Mouse (Mus musculus) layer of hippocampus, postnatal 36 days (tissue): ENCODE results near the gene Lrrc39. TPM values are rescaled to one million over a fixed set of nuclear protein-coding genes. Genes with fewer than 3 reads are reported as not detected.
"Not testable (repeated sequence)": the region's sequence is repeated elsewhere in the genome, so short reads cannot be mapped to it uniquely, and the experiment has no call there.

Experiments
- DNase-seq, 2 experiments: peaks; one replicate each; pipeline ENCODE4 v3.0.0; 2022
- total RNA-seq, 2 experiments: library from RNA; stranded (reverse); gene quantifications; 2 replicates each; pipeline ENCODE4 v1.2.3; 2021

Lrrc39 gene
- total RNA-seq: not detected

DNA sequence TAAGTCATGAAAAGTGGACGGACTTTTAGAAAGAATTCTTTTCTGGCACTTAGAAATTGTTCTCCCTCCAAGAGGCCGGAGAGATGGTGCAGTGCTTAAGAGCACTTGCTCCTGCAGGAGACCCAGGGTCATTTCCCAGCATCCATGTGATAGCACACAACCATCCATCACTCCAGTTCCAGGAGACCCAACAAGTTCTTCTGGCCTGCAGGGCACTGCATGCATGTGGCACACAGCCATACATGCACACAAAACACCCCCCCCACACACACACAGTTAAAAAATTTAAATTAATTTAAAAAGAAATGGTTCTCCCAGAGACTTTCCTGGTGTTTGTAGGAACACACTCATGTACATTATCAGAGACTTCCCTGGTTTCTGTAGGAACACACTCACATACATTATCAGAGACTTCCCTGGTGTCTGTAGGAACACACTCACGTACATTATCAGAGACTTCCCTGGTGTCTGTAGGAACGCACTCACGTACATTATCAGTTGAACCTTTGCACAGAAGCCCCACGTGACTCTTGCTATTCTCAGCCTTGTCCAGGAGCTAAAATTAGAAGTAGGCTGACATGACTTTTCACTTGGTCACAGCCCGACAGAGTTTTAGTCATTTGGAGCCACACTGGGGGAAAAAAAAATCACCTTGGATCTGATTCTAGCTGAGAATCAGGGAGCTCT is at the start of gene Lrrc39:
TSS of gene Lrrc39 (plus strand) at position 566 of the 687 bp plus-strand sequence.
- no peak for DNase-seq

DNA sequence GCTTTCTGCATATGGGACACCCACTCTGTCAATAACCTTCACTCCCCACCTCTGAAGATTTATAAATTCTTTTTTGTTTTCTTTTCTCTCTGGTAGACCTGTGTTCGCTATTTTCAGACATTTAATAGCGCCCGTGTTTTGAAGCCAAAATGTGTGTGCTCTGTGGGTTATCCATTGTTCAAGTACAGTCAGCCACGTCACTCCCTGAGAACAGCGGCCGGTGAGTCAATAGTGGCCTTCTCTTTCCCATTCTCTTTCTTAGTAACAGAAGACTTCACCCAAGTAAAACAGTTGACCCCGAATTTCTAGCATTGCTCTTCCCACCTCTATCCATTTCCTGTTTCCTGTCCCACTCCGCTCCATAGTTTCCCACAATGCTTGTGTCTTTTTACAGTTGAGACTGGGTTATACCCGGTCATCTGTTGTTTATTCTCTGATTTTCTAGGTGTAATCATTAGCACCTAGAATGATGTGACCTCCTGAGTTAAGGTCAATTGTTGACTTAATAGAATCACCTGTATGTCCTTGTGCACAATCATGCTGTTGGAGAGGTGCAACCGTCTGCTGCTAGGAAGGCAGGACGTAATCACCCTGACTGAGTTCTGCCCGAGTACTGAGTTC is 42.5 kb upstream of the Lrrc39 start:
- DNase-seq: no peak

DNA sequence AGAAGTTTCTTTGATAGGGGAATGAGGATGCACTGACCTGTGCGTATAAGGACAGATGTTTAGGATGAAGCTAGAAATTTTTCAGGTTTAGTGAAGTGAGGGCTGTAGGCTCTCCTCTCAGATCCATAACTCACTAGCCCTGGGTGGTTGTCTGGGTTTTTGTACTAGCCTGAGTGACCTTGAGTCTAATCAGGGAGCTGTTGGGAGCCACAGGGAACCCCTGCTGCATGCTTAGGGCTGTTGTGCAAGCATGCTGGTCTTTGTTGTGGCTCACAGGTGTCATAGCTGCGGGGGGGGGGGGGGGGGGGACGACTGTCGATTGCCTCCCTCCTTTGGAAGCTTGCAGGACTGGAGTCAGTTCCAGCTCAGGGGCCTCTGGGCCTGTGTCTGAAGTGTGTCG is 33.0 kb upstream of the Lrrc39 start:
- DNase-seq: no peak

DNA sequence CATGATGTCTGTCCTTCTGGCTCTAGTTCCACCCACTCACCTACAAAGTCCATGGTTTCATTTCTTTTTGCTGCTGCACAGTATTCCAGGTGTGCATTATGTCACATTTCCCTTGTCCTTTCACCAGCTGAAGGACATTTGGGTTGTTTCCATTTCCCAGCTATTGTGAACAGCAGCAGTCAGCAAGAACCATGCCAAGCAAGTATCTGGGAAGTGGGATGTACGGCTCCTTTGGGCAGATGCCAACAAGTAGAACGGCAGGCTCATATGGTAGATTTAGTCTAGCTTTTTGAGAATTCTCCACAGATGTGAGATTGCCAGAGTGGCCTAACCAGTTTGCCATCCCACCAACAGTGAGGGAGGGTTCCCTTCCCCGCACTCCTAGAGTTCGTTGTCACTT is 31.9 kb upstream of the Lrrc39 start:
- DNase-seq: peak; percentile 8 to 18

DNA sequence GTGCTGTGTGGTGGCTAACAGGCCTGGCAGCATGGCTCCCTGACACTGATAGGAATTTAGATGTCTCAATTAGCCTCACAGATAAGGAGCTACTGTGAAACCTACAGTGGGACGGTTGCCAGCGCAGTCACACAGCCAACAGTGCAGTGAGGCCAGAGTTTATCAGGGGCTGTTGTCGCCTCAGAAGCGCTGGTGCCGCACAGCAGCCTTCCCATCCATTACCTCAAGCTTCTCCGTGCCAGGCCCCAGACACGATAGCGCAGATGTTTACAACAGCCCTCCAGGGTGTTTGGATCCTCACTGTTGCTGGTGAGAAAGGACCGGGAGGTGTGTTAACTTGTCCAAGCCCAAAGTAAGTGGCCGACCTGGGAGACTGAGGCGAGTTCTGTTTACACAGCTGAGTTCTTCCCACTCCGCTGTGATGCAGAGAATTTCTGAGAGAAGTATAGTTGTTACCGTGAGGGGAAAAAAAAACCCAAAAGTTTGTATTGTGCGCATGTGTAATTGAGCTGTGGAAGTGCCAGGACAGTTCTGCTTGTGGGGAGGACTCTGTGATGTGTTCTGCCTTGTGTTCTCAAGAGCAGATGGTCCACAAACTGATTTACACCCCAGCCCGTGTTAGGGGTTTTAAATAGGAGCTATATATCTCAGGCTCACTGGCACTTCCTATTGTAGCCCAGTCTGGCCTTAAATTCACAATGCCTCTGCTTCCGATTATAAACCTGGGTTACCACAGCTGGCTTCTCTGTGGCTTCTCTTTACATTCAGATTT is 26.2 kb upstream of the Lrrc39 start:
- DNase-seq: peak in 1 of 2 experiments; percentile 12

DNA sequence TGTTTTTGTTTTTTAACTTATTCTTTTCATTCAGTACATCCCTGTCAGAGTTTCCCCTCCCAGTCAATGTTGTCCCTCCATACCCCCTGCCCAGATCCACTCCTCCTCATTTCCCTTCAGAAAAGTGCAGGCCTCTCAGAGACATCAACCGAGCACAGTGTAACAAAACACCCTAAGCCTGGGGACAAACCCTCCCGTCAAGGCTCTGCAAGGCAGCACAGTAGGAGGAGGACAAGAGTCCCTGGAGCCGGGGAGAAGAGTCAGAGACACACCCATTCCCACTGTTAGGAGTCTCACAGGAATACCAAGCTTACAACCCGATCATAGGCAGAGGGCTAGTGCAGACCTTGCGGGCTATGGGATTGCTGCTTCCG is 25.6 kb upstream of the Lrrc39 start:
- DNase-seq: no peak

DNA sequence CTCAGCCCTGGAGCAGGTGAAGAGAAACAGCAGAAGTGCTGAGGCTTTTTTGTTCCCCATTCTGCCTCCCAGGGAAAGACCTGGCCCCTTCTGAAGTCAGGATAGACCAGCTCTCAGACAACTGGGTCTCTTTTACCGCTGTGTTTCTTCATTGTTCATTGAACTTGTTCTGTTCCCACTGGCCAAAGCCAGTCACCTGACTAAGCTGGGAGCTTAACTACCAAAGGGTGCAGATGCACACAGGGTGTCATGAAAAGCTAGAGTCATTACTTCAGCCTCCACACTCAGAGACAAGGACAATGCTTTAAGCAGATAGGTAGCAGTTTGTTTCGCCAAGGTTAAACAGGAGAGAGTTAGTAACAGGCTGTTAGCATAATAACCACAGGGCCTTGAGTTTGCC is 20.7 kb upstream of the Lrrc39 start:
- DNase-seq: no peak

DNA sequence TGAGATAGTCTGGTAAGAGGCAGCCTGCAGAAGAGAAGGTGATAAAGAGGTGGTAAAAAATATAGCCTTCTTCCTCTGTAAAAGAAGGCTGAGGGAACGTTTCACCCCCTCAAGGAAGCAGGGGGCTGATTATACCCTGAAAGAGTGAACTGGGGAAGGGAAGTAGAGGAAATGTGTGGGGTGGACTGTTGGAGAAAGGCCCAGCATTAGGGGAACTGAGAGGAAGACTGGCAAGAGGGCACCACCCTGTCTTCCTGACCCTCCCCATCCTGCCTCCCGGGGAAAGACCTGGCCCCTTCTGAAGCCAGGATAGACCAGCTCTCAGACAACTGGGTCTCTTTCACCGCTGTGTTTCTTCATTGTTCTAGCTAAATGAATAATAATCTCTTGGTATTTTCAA is 20.2 kb upstream of the Lrrc39 start:
- no peak for DNase-seq

DNA sequence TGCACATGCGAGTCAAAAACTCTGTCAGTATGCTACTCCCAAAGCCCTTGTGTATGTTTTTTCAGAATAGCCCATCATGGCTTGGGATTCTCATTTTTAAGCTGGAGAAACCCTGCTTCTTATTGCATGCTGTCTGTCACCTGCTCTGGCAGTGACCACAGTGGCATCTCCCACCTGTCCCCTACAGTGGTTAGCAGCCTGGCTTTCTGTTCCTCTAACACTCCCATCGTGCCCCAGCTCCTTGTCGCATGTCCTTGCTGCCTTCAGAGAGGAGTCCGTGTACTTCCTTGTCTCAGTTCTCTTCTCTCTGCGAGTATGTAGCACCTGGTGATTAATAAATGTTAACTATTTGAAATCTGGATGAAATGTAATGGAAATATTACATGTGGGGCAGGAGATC is 15.3 kb upstream of the Lrrc39 start:
- no peak for DNase-seq

DNA sequence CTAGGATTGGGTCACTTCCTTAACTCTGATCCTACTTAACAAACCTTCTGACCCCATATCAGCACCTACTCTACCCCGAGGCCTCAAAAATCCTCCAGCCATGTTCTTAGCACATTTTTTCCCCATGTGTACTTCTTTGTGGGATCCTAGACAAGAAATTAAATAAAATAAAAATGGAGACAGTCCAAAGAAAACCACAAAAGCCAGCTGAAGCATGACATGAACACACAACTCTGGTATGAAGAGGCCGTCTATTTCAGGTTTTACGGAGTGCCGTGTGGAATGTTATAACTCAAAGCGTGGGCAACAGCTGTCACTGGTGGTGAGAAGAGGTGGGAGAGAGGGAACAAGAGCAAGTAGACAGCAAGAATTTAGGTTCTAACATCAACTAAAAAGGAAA is 11.4 kb upstream of the Lrrc39 start:
- no peak for DNase-seq

DNA sequence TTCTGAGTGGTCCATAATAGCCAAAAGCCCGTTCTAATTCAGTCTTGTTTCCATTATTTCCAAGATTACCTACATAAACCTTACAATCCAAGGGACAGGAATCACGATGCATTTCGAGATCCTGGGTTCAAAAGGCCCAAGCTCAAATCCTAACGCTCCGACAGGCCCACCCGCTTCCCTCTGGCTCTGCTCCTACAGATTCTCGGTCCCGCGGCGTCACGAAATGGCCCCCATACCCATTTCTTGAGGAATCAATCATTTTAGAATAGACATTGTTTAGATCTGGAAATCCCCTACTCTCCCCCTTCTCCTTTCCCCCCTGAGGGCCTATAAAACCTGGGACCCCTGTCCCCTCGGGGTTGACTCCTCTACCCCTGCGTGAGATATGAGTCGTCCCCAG is 1.5 kb upstream of the Lrrc39 start:
- DNase-seq: not testable (repeated sequence)

DNA sequence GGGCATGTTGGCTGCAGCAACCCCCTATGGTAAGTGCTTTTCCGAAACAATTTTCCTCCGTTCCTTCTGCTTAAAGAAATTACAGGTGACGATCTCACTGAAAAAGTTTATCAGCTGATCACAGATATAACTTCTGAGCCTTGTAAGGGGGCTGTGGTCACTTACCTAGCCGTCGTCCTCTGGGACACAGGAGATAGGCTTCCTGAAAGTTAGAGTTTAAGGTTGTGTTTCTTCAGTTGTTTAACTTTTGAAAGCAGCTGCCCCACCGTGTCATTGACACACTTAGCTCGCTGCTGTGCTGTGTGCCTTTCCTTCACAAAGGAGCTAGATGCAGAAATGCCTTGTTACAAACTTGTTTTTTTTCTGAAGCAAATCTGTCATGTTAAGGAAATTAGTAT is 321 bp downstream of the Lrrc39 start:
- DNase-seq: no peak

DNA sequence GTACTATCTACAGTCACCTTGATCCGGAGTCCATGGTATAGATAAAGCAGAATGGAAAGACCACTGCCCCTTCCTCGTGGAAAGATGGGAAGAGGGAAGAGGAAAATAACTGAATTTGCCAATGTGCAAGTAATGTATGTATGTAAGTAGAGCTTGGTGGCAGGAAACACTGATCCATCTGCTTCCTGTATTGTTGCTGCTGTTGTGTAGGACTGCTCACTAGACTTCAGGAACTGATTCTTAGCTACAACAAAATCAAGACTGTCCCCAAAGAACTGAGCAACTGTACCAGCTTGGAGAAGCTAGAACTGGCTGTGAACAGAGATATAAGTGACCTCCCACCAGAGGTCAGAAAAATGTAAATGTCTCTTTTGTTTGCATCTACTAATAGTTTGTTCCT is 7.9 kb downstream of the Lrrc39 start:
- no peak for DNase-seq

DNA sequence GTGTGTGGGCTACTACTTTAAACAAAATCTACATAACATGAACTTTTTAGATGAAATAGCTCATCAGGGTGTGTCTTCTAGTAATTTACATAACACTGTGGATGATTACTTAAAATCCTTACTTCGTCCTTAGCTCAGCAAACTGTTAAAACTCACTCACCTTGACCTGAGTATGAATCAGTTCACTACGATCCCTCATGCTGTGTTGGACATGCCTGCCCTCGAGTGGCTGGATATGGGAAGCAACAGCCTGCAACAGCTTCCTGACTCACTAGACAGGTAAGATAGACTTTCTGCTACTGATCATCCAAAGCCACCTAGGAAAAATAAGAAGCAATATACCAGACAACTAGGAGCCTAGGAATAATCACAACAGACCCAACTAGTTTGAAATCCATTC is 14.5 kb downstream of the Lrrc39 start:
- DNase-seq: no peak

DNA sequence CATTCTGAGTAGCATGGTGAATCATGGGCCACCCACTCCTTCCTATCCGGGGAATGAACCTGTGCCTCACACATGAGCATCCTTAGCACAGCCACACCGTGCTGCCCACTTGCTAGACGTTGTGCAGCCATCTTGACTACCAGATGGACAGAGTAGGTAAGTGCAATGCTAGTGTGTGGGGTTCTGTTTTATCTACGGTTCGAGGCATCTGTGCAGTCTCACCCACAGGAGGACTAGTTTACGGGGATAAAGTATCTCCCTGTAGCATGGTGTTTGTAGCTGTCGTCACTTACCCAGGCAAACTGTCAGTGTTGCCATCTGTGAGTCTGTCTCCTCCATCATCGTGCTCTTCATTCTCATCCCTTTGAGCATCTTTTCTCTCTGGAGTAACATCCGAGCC is 19.4 kb downstream of the Lrrc39 start:
- DNase-seq: no peak

DNA sequence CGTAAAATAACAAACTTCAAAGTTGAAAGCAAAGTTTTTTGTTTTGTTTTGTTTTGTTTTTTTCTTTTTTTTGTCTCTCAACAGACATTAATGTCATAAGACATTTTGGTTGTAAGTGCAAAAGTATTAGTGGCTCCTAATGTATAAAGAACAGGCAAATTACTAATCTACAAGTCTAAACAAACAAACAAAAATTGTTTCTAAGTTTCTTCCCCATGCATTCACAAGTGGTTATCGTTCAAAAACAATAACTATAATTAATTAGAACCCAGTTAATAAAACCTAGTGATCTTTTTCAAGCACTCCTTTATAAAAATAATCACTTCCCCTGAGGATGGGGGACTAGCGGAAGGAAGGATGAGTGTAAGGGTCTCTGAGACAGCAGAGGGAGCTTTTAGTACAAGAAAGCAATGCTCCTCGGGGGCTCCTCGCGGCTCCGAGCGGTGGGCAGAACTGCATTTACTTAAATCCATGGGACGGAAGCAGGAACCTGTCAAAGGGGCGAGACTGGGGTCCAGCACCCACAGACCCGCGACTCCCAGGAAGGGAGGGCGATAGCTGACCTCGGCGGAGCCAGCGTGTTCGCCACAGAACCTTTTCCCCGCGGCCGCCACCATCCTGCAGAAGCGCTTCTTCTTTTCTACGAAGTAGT is 31.4 kb downstream of the Lrrc39 start:
- DNase-seq: no peak

DNA sequence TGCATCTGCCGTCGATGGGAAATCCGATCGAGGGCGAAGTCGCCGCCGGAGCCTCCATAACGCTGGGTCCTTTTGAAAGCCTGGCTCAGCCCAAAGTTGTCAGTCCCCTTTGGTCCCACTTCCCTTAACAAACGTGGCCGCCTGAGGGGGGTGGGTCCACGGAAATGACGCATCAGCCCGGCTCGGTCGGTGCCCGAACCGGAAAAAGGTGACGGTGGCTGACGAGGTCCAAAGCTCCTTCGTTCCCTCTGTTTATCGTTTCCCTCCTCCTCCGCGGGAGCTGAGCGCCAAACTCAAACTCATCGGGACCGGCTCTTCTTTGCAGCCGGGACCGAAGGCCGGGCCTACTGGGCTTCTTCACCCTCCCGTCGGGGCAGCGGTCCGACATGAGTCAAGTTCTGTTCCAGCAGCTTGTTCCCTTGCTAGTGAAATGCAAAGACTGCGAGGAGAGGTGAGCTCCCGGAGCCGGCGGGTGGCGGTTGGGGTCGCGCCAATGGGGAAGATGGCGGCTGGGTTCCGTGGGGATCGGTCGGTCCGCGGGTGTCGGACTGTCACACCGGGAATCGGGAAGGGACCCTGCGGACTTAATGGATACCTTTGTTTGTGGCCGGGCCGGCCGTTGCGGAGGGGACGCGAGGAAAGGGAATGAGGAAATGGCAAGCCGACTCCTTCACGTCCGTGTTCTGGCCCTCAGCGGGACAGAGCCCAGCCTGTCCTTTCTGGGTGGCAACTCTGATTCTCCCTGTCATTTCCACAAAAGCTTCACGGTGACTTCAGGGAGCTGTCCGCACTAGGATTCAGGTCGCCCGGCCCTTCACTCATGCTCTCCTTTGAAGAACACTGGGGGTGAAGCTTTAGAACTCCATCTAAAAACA is 32.2 kb downstream of the Lrrc39 start, which contains the start of gene Sass6:
TSS of gene Sass6 (plus strand) at position 255 of the 875 bp plus-strand sequence.
- DNase-seq: peak; percentile 96 to 98

DNA sequence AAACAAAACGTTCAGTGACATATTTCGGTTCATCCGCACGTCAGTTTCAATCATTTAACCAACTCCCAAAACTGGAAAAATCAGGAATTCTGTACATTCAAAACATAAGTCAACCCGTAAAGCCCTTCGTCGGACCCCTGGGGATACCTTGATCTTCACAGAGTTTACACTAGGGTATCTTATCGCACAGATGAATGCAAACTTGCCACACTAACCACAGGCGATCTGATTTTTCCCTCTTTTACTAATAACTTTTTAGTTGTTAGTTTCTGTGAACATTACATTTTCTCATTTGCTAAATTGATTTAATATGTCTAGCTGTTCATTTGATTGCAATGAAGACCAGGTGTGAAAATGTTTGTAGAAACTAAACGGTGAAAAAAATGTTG is 32.8 kb downstream of the Lrrc39 start:
- DNase-seq: no peak

DNA sequence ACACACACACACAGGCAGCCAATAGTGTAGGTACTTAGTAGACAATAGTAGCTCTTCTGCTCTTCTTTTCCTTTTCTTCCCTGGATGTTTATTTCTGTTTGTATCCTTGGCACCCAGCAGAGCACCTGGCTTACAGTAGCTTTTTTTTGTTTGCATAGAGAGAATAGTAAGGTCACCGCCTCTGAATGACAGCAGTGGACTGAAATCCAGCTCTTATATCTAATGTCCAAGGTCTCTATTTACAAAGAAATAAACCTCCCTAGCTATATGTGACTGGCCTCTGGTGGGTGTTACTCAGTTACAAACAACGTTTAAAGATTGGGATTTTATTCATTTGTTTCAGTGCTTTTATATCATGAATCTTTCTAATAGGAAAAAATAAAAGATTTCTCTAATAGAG is 36.9 kb downstream of the Lrrc39 start:
- no peak for DNase-seq

DNA sequence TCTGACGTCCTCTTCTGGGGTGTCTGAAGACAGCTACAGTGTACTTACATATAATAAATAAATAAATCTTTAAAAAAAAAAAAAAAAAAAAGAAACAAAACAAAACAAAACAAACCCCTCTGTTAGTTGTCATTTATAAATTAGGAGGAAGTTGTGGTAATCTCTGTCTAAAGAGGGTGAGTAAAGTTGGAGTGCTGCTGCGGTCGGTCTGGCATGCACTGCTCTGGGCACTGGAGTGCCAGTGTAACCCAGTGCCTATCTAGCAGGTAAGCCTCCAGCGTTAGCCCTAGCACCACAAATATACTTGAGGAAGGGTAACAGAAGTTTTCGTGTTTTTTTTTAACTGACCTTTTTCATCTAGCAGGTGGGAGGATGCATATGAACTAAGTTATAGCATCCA is 38.2 kb downstream of the Lrrc39 start:
- no peak for DNase-seq

DNA sequence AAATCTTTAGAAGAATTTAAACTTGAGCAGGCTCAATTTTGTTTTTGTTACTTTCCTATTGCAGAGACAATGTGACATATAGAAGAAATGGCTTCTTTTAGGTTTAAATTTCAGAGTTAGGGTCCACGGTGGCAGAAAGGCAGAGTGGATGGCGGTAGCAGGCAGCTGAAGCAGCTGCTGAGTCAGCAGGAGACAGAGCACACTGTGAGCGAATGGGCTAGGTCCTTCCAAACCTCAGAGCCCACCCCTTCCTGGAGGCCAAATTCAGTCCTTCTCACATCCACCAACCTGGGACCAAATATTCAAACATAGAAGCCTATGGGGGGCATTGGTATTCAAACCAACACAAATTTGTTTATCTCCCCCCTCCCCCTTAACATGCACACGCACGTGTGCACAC is 39.0 kb downstream of the Lrrc39 start:
- no peak for DNase-seq

DNA sequence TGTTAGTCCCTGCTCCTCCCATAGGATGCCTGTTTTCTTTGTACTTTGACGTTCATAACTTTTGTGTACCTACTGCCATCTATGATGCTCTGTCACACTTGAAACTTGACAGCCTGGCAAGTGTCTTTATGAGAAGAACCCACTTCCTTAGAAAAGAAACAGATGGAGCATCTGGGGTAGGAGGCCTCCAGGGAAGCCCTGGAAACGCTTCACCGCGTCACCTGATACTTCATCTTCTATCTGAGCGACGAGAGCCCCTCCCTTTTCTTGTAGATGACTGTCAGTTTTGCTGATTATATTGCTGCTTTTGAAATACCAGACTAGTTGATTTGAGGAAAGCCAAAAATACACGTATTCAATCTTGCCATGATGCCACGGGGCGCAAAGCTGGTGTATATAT is 41.8 kb downstream of the Lrrc39 start:
- DNase-seq: no peak
